Mouse (Mus musculus): Measurements from ENCODE around the gene Capzb. TPM values are rescaled to one million over a fixed set of nuclear protein-coding genes. Genes with fewer than 3 reads are reported as not detected.

Capzb gene
- total RNA-seq, 2 experiments from 2014 or later = 444 to 499 TPM

DNA sequence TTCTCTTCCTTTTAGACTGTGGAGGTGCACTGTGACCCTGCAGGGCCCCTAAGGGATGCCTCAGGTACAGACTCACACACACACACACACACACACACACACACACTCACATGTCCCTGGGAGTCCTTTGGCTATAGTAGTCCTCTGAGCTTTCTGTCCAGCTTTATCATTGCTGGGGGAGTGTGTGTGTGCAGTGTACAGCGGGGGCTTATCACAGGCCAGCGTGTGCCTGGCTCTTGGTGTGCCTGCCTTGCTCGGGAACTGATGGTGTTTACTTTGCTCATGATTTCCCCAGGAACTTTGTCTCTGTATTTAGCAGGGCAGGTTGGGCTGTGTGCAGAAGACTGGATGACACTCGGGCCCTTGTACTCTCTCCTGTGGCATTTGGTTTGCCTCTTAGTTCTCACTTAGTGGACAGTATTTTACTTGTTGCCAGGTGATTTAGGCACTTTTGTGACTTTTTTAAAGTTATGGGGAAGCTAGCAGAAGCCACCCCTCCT lies 41.1 kb downstream of the Capzb start:
- H3K27ac ChIP-seq = peak overlapping the region; percentile 90
- no peak overlapping the region for H3K4me3 ChIP-seq
- TF ChIP-seq CTCF (IDR thresholded peaks at IDR 0.05) = no peak
- DNase-seq = no peak
- intact Hi-C loops (cut with DNase I) = loop anchor here (5.0 kb wide), 1 partner anchor 37 kb away; no protein-coding TSS in a partner anchor

DNA sequence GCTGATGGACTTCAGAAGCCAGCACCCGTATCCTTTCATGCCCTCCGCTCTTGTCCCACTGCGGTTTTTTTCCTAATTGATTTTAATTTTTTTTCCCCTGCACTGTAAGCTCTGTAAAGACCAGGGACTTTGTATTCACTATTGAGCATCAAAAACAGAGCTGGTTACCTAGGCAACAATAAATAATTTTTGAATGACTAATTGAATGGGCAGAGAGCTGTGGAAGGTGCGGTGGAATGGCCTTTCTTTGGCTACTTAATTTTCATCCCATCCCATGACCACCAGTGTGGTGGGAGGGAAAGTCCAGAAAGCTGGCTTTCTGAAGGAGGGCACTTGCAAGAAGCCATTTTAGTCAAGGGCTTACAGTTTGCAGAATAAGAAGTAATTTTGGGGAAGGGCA lies 41.6 kb downstream of the Capzb start:
- TF ChIP-seq CTCF (IDR thresholded peaks at IDR 0.05) = no peak
- Histone ChIP-seq H3K4me3 (no peak overlapping the region), H3K27ac (peak overlapping the region; percentile 90)
- DNase-seq = no peak
- intact Hi-C loops (cut with DNase I) = loop anchor here (5.0 kb wide), 1 partner anchor 37 kb away; no protein-coding TSS in a partner anchor

DNA sequence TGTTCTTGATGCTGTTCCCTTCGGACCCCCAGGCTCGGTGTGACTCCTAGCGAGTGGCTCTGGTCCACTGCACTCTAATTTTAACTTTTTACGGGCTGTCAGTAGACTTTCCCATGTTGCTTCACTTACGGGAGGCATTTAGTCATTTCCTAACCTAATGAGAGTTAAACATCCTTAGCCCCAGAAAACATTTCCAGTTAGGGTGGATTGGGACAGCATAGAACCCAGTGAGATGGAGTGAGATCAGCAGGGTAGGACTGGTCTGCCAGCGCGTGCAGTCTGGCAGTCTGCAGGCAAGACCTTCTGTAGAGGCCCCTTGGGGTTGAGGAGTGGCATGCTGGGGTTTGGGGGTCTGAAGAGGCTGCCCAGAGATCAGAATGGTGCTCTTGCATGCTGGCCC lies 42.9 kb downstream of the Capzb start:
- intact Hi-C loops (cut with DNase I) = no loop called here
- no peak for DNase-seq
- no peak for TF ChIP-seq CTCF (IDR thresholded peaks at IDR 0.05)
- Histone ChIP-seq H3K4me3 (no peak overlapping the region), H3K27ac (peak overlapping the region; percentile 90)

GRCm38 (mm10) chr4:139238612-139239011 lies 45.9 kb downstream of the Capzb start:
- H3K27ac ChIP-seq = peak overlapping the region; percentile 90
- peak overlapping the region; percentile 47 for H3K4me3 ChIP-seq
- TF ChIP-seq CTCF (IDR thresholded peaks at IDR 0.05) = no peak
- no peak for DNase-seq
- intact Hi-C loops (cut with DNase I) = no loop called here

- intact Hi-C loops (cut with DNase I) = no loop called here
Measured at GRCm38 (mm10) chr4:139240334-139240733, 47.6 kb downstream of the Capzb start.

GRCm38 (mm10) chr4:139241678-139242606 lies 49.2 kb downstream of the Capzb start:
- intact Hi-C loops (cut with DNase I) = no loop called here
- peak; percentile 80 for DNase-seq
- Histone ChIP-seq H3K27ac (peak overlapping the region; percentile 90), H3K4me3 (peak overlapping the region; percentile 29)
- TF ChIP-seq CTCF (IDR thresholded peaks at IDR 0.05) = no peak

More at GRCm38 (mm10) chr4:139240334-139240733, 47.6 kb downstream of the Capzb start:
- Histone ChIP-seq H3K4me3 (no peak overlapping the region), H3K27ac (peak overlapping the region; percentile 90)
- DNase-seq = no peak
- no peak for TF ChIP-seq CTCF (IDR thresholded peaks at IDR 0.05)

DNA sequence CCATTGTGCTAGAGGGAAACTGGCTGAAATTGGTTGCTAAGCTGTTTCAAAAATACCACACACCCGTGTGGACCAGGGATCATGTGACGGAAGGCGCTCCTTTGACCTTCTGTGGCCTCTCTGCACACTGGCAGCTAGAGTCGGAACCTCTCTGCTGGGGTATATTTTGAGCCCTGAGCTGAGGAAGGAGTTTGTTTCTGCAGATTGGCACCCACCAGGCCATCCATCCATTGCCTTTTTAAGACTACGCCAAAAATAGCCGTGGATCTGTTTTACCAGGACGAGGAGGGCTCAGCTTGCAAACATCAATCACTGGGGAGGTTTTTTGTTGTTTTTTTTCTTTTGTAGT lies 49.9 kb downstream of the Capzb start:
- peak overlapping the region; percentile 29 for H3K4me3 ChIP-seq
- intact Hi-C loops (cut with DNase I) = no loop called here
- no peak for TF ChIP-seq CTCF (IDR thresholded peaks at IDR 0.05)
- H3K27ac ChIP-seq = peak overlapping the region; percentile 90
- DNase-seq = peak; percentile 85

DNA sequence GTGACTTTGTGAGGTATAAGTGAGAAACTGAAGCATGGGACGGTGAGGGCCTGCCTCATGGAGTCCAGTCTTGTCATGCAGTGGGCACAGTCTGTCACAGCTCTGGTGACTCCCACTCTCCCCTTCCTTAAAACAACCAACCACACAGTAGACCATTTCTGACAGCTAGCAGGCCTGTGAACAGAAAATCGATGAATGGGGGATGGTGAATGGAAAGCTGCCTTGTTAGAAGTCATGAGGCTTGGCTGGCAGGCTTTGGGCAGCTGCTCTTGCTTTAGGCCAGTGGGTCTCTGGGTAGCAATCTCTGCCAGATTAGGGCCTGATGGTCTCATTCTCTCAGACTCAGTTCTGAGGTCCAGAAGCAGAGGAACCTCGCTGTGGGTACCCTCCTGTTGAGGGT lies 51.5 kb downstream of the Capzb start:
- peak overlapping the region; percentile 90 for H3K27ac ChIP-seq
- no peak for DNase-seq
- TF ChIP-seq CTCF (IDR thresholded peaks at IDR 0.05) = no peak
- intact Hi-C loops (cut with DNase I) = no loop called here
- no peak overlapping the region for H3K4me3 ChIP-seq

DNA sequence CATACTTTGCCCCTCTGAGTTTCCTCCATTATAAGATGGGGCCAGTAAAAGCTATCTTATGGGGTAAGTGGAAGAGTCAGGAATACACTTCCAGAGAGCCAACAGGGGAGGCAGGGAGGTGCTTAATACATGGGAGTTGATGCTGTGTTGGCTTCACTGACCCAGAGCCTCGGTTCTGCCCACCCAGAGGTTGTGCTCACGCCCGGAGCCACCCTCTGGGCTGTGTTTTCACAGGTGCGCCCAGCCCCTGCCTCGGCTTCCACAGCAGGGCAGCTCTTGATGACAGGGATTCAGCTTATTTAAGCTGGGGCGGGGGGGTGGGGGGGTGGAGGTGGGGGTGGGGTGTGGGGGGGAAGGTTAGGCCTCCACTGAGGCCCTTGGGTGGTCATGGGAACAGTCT lies 52.1 kb downstream of the Capzb start:
- no peak for DNase-seq
- Histone ChIP-seq H3K4me3 (peak overlapping the region; percentile 28; the same call in 1 of the 2 replicates), H3K27ac (peak overlapping the region; percentile 90)
- intact Hi-C loops (cut with DNase I) = no loop called here
- no peak for TF ChIP-seq CTCF (IDR thresholded peaks at IDR 0.05)

- peak overlapping the region; percentile 90 for H3K27ac ChIP-seq
- intact Hi-C loops (cut with DNase I) = no loop called here
- peak; percentile 59 for DNase-seq
- TF ChIP-seq CTCF (IDR thresholded peaks at IDR 0.05) = no peak
- peak overlapping the region; percentile 28 for H3K4me3 ChIP-seq
Measured at GRCm38 (mm10) chr4:139245534-139245933, 52.8 kb downstream of the Capzb start.

DNA sequence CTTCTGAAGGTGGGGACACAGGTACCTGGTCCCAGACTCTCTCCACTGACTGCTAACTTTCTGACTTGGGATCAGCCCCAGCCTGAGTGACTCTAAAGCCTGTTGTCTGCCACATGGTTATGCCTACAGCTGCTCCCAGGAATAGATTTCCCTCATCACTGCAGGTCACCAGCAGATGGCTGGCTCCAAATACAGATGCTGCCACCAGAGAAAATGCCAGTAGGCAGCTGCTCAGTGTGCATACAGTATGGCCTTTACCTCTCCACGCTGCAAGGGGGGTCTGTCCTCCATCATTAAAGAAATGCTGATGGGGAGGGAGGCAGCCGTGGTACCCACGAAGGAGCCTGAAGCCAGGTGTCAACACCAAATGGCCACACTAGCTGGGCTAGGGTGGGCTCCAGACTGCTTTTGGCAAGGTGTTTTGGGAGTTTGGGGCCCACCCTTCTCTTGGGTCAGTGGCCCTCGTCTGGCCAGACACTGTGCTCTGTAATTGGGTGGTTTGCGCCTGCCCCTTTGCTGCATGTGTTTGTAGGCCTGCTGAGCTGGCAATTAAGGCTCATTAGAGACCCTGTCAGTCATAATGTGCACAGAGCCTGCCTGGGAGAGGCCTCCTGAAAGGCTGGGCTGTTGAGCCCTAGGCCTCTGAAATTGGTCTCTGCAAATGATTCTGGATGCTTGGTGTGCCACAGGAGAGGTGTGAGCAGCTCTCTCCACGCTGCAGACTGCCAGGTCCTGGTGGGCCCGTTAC lies 53.6 kb downstream of the Capzb start:
- TF ChIP-seq CTCF (IDR thresholded peaks at IDR 0.05) = no peak
- intact Hi-C loops (cut with DNase I) = no loop called here
- DNase-seq = peak; percentile 61
- Histone ChIP-seq H3K27ac (peak overlapping the region; percentile 90), H3K4me3 (no peak overlapping the region; the same call in 1 of the 2 replicates)

DNA sequence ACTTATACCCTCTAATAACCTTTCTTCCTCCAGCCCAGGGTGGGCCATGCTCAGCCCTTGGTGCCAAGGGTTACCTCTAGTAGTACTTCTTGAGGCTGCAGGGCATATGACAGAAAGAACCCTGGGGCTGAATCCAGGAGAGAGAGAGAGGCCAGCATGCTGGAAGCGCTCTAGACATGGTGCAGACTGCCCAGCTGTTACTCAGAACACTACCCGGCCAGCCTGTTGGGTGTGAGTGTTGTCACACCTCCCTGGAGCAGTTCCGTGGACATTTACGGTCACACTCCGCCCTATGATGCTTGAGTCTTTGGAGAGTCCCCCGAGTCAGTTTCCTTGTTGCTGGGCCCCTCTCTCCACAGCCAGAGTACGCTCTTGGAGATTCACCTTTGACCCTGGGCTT lies 55.3 kb downstream of the Capzb start:
- peak; percentile 65 for DNase-seq
- H3K27ac ChIP-seq = peak overlapping the region; percentile 90
- no peak overlapping the region for H3K4me3 ChIP-seq
- intact Hi-C loops (cut with DNase I) = no loop called here
- no peak for TF ChIP-seq CTCF (IDR thresholded peaks at IDR 0.05)

DNA sequence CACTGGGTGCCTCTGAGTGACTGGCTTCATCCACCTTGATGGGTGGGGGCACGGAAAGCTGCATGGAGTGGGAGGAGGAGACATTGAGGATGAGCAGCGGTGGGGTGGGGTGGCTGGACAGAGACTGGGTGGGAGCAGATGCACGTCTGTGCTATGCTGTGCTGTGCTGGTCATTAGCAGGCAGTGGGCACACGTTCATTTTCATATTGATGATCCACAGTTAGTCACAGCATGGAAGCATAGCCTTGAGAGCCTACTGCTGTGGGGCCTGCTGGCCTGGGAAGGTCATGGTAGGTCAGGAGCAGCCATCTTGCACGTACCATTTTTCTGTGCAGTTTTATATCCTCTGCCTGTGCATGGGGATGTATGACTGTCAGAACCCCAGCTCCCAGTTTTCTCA lies 56.0 kb downstream of the Capzb start:
- no peak for TF ChIP-seq CTCF (IDR thresholded peaks at IDR 0.05)
- no peak overlapping the region for H3K4me3 ChIP-seq
- intact Hi-C loops (cut with DNase I) = no loop called here
- DNase-seq = no peak
- peak overlapping the region; percentile 90 for H3K27ac ChIP-seq
